Mouse (Mus musculus) lung, adult 2 months (tissue): ENCODE results near the gene Plekhg1.

ENCODE experiments used
- CTCF ChIP-seq: fragments of 200-500 bp; IDR thresholded peaks from 2 replicates; pipeline ENCODE4 v1.5.1; 2011; ENCODE audit warnings: mild to moderate bottlenecking, low read length, control low read depth; ENCODE audit not compliant: insufficient read depth
- POLR2A ChIP-seq: fragments of 200-500 bp; IDR thresholded peaks from 2 replicates; pipeline ENCODE4 v1.6.1; 2011; ENCODE audit warnings: low read depth, mild to moderate bottlenecking, control low read depth, low read length, borderline replicate concordance; ENCODE audit errors: extremely low read depth

DNA sequence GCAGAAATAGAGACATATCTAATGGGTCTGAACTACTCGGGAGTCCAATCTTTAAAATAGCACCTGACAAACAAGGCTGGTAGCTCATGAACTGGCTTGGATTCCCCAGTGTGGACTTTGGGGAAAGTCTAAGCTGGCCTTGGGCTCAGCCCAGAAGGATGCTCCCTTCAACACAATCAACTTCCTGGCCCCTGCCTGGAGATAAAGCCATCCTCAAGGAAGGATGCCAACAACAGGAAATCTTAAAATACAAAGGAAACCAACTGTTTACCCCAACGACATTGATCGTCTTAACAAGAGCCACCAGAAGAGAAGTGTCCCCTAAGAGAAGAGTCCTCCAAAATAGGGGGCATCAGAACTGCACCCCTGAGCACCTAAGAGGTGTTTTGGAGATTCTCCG is 38.3 kb upstream of the Plekhg1 start:
- TF ChIP-seq POLR2A: no peak
- TF ChIP-seq CTCF: no peak
